Mouse (Mus musculus) embryonic stem cell, embryonic (primary cell): ENCODE results near the gene Cttnbp2nl.

Source experiments
- CTCF ChIA-PET, 4 experiments: fragments of 300-600 bp in 2 of 4; fragments of 350-600 bp in 2 of 4; sonication (Branson Sonifier 250); formaldehyde crosslinking; loops; one replicate each; lab custom pipeline; 2022; ENCODE audit warnings: inconsistent platforms in 2 of 4; lab: Charles Lee
- POLR2A ChIA-PET, 4 experiments: fragments of 300-600 bp in 2 of 4; fragments of 350-600 bp in 2 of 4; sonication (Branson Sonifier 250); formaldehyde crosslinking; loops; one replicate each; lab custom pipeline; 2022; ENCODE audit warnings: antibody characterized with exemption in 4 of 4, inconsistent platforms in 1 of 4; lab: Charles Lee

Cttnbp2nl gene

DNA sequence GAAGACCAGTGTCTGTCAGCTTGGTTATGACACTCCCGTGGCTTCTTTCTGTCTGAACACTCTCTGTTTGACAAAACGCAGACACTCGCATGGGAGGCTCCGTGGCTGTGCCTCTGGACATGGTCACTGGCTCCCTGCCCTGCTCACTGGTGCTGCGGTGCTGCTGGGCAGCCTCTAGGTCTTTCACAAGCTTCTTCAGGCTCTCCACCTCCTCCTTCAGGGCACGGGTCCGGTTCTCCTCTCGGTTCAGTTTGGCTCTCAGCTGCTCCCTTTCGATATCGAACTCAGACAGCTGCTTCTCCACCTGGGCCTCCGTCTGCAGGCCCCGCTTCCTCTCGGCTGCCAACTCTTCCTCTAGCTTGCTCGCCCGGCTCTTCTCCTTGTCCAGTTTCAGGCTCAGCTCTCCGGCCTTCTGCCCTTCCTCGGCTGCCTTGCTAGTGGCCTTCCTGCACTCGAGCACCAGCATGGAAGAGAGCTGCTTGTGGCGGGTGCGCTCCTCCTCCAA is 47.3 kb downstream of the Cttnbp2nl start:
- POLR2A ChIA-PET, result interaction anchor here in 2 of 4 experiments (0.6 to 1.7 kb wide), 6 partner anchors 9 to 1188 kb away, joined by 3 to 4 read pairs (median 3); partner anchors contain the start of gene Magi3 (in 1 of the 2)
- CTCF ChIA-PET, result interaction anchor here (0.6 to 2.9 kb wide), 12 partner anchors 12 to 291 kb away, joined by 3 to 8 read pairs (median 4); no protein-coding TSS in a partner anchor

DNA sequence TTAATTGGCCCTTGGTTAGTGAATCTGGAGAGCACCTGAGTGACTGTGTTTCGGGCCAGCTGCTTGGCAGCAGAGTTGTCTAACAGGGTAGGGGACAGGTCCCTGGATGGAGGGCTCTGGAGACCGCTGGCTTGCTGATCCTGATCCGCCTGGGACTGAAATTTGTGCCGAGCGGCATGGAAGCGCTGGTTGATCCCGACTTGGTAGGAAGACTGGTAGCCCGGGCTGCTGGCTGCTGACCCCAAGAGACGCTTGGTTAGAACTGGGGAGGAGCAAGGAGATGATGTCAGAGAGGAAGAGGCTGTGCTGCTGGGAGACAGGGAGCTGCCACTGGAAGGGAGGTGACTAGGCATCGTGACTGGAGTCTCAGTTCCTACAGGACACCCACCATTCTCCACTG is 47.9 kb downstream of the Cttnbp2nl start:
- CTCF ChIA-PET, result interaction anchor here in 3 of 4 experiments (0.6 to 2.9 kb wide), 10 partner anchors 12 to 246 kb away, joined by 3 to 11 read pairs (median 4); no protein-coding TSS in a partner anchor

DNA sequence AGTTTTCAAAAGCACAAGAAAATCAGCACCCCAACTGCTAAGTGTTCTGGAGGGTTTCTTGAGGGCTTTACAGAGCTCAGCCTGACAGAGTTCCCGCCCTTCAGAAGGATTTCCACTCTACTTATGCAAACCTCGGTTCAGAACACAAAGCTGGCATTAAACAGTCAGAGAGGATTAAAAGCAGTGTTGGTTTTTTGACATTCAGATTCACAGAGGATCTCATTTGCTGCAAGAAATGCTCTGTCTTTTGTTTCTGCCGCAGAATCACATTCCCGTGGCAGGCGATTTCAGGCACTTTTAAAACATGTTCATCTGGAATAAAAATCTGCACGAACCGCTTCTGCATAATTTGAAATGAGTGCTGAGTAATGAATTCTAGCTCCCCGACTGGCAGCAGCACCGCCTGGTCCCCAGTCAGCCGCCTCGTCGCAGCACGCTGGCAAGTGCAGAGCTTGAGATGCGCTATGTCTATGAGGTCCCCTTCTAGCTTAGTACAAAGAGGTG is 48.9 kb downstream of the Cttnbp2nl start:
- POLR2A ChIA-PET, result interaction anchor here in 1 of 4 experiments (0.9 to 1.7 kb wide), 3 partner anchors 10 to 55 kb away, joined by 3 to 4 read pairs (median 3); no protein-coding TSS in a partner anchor
- CTCF ChIA-PET, result interaction anchor here in 2 of 4 experiments (1.7 to 2.9 kb wide), 3 partner anchors 11 to 55 kb away, joined by 8 to 11 read pairs (median 8); no protein-coding TSS in a partner anchor

More for the DNA sequence above, 47.9 kb downstream of the Cttnbp2nl start:
- POLR2A ChIA-PET, result interaction anchor here in 2 of 4 experiments (0.6 to 1.7 kb wide), 6 partner anchors 9 to 1188 kb away, joined by 3 to 4 read pairs (median 3); partner anchors contain the start of gene Magi3 (in 1 of the 2)

DNA sequence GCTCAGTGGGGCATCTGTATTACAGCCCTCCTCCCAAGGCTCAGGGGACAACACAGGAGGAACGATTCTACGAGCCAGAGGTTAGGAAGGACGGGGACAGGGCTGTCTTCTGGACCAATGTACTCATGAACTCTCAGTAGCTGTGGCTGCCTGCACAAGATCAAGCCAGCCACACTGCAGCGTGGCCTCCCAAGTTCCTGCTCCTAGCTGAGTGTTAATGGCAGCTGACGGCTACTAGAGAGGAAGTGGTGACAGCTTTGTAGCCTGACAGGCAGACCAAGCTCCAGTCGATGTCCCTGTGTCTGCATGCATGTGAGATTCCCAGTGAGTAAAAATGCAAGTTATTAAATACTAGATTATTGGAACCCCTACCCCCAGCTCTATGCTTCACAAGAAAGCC is 51.6 kb downstream of the Cttnbp2nl start:
- ChIA-PET CTCF (interaction anchor here in 3 of 4 experiments (0.6 to 1.1 kb wide), 4 partner anchors 8 to 300 kb away, joined by 3 to 6 read pairs (median 4); no protein-coding TSS in a partner anchor), POLR2A (interaction anchor here in 3 of 4 experiments (0.6 to 1.3 kb wide), 6 partner anchors 18 to 58 kb away, joined by 3 to 12 read pairs (median 4); partner anchors contain the start of gene Cttnbp2nl (in 2 of the 3))

DNA sequence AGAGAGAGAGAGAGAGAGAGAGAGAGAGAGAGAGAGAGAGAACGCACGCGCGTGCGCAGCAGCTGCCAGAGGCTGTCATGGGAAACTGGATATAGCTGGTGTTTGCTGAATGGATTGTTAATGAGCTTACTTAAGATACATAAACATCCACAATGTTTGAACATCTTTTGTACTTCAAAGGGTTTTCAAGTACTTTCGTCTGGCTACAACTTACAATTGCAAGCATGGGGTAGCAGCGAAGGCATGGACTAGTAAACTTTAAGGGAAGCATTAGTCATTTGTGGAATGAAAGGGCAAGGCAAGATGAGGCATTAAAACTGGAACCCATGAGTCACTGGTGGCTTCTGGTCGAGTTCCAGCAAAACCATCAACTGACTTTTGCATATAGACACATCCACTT is 52.4 kb downstream of the Cttnbp2nl start:
- POLR2A ChIA-PET, result interaction anchor here in 2 of 4 experiments (0.9 to 1.3 kb wide), 4 partner anchors 19 to 58 kb away, joined by 3 to 4 read pairs (median 4); partner anchors contain the start of gene Cttnbp2nl (in 2 of the 2)
- CTCF ChIA-PET, result interaction anchor here in 2 of 4 experiments (0.6 to 0.9 kb wide), 3 partner anchors 16 to 274 kb away, joined by 3 to 4 read pairs (median 3); partner anchors contain the start of gene Mov10 (in 1 of the 2)

DNA sequence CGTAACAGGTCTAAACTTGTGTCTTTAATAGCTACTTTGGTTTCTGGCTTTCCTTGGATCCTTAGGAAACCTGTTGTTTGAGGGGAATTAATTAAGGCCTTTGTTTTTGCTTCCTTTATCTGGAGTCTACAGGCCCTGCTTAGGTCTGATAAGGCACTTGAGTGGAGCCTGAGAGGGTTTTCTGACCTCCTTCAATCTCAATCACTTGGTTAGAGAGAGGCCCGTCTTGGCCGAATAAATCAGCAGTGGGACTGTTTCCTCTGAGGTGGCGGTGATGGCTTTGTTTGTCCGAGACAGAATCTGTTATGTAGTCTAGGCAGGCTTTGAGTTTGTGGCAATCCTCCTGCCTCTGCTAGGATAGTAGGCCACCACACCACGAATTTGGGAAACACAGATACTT is 55.4 kb downstream of the Cttnbp2nl start:
- CTCF ChIA-PET, result interaction anchor here in 1 of 4 experiments (1.3 kb wide), 1 partner anchor 60 kb away, joined by 3 read pairs; no protein-coding TSS in a partner anchor

DNA sequence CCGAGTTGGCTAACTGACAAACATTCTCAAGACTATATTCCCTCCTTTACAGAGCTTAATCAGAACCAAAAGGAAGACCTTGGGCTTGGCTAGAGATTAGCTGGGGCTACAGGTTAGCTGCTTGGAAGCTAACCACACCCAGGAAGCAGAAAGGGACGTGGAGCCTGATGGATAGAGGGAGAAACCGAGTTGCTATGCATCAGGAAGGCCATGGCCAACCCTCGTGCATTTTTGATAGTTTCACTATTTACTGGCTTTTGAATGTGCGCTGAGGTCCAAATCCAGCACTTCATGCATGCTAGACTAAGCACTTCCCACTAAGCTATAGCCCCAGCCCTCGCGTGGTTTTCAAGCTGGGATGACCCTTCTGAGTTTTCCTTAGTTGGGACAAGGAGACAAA is 57.2 kb downstream of the Cttnbp2nl start:
- ChIA-PET CTCF (interaction anchor here in 3 of 4 experiments (0.5 to 4.7 kb wide), 7 partner anchors 31 to 426 kb away, joined by 3 to 22 read pairs (median 3); no protein-coding TSS in a partner anchor), POLR2A (interaction anchor here in 2 of 4 experiments (0.7 to 1.6 kb wide), 5 partner anchors 53 to 178 kb away, joined by 3 to 5 read pairs (median 3); partner anchors contain the start of genes Cttnbp2nl (in 1 of the 2) and Mov10 (in 1 of the 2))

More for the DNA sequence above, 55.4 kb downstream of the Cttnbp2nl start:
- POLR2A ChIA-PET, result interaction anchor here in 2 of 4 experiments (1.1 to 2.5 kb wide), 3 partner anchors 8 to 61 kb away, joined by 3 to 7 read pairs (median 3); no protein-coding TSS in a partner anchor

DNA sequence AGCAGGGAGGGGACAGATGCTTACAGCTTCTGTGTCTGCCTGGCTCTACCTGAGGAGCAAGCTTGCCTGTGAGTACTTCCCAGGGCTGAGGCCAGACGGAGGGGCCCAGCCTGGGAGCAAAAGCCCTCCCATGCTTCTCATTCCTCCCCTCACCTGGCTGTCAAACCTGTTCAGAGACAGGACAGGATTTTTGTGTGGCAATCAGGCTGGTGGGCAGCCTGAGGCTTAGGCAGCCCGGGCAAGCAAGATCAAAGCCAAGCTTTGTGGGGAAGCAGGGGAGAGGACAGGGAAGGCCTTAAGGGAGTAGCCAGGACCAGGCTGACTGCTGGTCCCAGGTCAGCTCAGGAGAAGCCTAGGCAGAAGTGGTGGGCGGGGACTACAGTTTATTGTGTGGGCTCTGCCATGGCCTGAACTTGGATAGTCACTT is 58.5 kb downstream of the Cttnbp2nl start:
- POLR2A ChIA-PET, result interaction anchor here in 3 of 4 experiments (0.6 to 1.6 kb wide), 6 partner anchors 9 to 279 kb away, joined by 3 to 4 read pairs (median 3); partner anchors contain the start of gene Mov10 (in 1 of the 3)
- CTCF ChIA-PET, result interaction anchor here (1.9 to 4.7 kb wide), 5 partner anchors 63 to 65 kb away, joined by 11 to 76 read pairs (median 22); no protein-coding TSS in a partner anchor

DNA sequence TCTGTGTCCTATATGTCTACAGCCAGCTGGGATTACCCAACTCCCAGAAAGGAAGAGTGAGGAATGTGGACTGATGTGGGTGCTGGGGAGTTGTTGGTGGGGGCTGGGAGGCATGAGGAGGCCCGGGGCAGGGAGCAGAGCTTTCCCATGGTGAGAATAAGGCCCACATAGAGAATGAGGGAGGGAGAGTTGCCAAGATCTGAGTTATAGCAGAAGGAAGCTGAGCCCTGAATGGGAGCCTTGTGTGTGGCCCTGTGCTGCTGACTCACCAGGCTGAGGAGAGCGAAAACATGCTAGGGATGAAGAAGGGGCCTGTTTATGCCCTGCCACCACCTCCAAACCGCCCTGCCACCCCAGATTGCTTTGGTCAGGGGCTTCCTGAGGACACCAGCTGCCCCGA is 59.1 kb downstream of the Cttnbp2nl start:
- ChIA-PET CTCF (interaction anchor here (0.6 to 4.7 kb wide), 18 partner anchors 8 to 279 kb away, joined by 3 to 76 read pairs (median 4); partner anchors contain the start of gene Cttnbp2nl (in 1 of the 4)), POLR2A (interaction anchor here in 3 of 4 experiments (0.6 to 2.2 kb wide), 8 partner anchors 9 to 278 kb away, joined by 3 to 9 read pairs (median 4); partner anchors contain the start of gene Cttnbp2nl (in 1 of the 3))

DNA sequence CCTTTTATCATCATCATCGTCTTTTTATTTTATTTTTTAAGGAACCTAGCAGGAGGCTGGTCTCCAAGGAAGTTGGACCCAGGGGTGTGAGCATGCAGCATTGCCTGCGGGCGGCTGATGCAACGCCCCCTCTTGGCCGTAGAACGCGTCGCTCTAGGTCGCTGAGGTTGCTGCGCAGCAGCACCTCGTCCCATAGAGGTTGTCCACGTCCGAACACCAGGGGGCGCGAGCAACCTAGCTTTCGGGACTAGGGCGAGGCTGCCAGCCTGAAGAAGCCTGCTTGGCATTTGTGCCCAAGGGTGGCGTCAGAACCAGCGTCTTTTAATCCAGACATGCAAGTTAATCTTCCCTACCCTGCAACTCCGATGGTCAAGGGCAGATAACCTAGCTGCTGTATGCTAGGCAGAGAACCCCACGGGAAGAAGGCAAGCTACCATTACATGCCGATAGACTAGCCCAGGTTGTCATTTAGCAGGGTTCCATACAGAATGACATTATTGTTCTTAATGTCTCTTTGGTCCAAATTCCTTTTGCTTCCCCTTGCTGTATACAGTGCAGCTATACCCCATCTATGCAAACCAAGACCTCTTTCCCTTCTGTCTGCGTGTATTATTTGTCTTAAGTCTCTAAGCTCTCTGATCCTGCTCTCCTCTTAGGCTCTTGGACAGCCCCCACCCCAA is 60.1 kb downstream of the Cttnbp2nl start:
- ChIA-PET POLR2A (interaction anchor here in 2 of 4 experiments (1.0 to 2.2 kb wide), 5 partner anchors 12 to 66 kb away, joined by 3 to 9 read pairs (median 3); partner anchors contain the start of gene Cttnbp2nl (in 1 of the 2)), CTCF (interaction anchor here (0.5 to 4.7 kb wide), 51 partner anchors 8 to 278 kb away, joined by 3 to 76 read pairs (median 4); partner anchors contain the start of gene Cttnbp2nl (in 2 of the 4))

DNA sequence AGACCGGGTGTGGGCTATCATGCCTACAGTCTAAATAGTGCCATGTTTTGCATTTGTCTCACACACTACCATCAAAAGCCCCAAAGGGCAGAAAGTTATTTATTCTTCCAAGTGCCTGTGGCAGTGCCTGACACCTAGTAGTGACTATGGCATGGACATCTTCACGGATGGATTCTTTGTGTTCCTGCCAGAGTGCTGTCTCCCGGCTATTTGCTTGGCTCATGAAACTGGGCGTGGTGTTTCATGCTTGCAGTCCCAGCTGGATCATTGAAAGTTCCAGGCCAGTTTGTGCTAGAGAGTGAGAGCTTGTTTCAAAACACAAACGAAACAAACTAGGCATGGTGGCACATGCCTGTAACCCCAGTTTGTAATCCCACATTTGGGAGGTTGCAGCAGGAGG is 61.2 kb downstream of the Cttnbp2nl start:
- CTCF ChIA-PET, result interaction anchor here (0.6 to 4.7 kb wide), 12 partner anchors 11 to 277 kb away, joined by 3 to 76 read pairs (median 8); partner anchors contain the start of gene Cttnbp2nl (in 1 of the 4)

DNA sequence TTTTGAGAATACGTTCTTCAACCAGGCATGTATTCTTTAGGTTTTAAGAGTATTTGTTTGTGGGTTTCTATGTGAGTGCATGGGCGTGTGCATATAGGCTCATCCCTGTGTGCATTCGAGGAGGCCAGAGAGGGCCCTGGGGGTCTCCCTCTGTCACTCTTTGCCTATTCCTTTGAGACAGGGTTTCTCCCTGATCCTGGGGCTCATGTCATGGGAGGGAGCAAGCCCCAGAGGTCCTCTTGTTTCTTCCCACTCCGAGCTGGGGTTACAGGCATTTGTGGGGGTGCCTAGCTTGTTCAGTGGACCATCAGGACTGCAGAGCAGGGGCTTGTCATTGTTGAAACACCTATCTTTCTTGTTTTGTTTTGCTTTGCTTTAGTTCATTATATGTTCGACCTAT is 65.1 kb downstream of the Cttnbp2nl start:
- POLR2A ChIA-PET, result no interaction called here
- CTCF ChIA-PET, result interaction anchor here in 1 of 4 experiments (1.3 kb wide), 1 partner anchor 71 kb away, joined by 4 read pairs; no protein-coding TSS in a partner anchor

More for the DNA sequence above, 61.2 kb downstream of the Cttnbp2nl start:
- POLR2A ChIA-PET, result interaction anchor here in 1 of 4 experiments (2.2 kb wide), 1 partner anchor 67 kb away, joined by 9 read pairs; no protein-coding TSS in a partner anchor

DNA sequence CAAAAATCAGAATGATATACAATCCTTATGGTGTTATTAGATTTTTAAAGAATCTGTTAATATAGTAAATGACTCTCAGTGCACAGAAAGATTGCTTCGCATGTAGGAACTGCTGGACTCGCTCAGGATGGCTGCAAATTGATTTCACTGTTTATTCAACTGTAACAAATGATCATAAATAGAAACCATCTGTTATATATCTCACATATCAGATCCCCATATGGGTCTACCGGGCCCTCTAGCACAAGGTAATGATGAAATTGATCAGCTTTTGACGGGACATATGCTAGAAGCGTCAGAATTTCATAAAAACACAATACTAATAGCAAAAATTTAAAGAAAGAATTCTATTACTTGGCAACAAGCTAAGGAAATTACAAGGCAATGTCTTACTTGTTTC is 73.2 kb downstream of the Cttnbp2nl start:
- CTCF ChIA-PET, result interaction anchor here in 2 of 4 experiments (0.6 to 0.9 kb wide), 2 partner anchors 11 to 12 kb away, joined by 3 read pairs; no protein-coding TSS in a partner anchor

DNA sequence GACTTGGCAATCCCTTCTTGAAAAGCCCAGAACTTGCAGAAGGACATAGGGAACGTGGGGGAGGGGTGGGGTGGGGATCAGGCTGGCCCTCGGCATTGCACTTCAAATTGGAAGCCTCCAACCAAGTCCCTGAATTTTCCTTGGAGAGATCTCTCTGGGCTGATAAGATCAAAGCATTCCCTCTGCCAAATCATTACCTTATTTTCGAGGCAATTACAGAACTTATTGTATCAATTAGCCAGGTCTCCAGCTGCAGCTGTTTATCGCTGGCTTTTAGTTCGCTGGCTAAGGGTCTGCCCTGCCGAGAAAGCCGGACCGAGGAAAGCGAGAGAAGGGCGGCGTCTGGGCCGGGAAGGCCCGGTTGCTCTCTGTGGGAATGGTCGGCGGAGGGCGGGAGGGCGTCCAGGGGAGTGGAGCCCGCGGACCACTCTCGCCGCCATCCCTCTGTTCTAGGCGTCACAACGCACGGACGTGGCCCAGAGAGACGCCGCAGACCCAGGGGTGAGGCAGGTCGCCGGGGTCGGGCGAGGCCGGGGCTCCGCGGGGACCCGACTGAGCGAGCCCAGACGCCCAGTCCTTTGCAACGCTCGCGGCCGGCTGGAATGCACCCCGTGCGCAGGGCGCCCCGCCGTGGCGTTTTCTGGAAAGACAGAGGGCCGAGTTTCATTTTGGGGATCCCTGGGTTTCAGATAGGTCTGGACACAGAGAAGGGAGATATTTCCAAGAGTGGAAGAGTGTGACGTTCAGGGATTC is 85.2 kb downstream of the Cttnbp2nl start:
- CTCF ChIA-PET, result interaction anchor here in 3 of 4 experiments (0.6 to 2.5 kb wide), 3 partner anchors 196 to 254 kb away, joined by 3 to 9 read pairs (median 4); no protein-coding TSS in a partner anchor

More for the DNA sequence above, 73.2 kb downstream of the Cttnbp2nl start:
- POLR2A ChIA-PET, result interaction anchor here in 1 of 4 experiments (0.6 kb wide), 1 partner anchor 17 kb away, joined by 4 read pairs; no protein-coding TSS in a partner anchor

DNA sequence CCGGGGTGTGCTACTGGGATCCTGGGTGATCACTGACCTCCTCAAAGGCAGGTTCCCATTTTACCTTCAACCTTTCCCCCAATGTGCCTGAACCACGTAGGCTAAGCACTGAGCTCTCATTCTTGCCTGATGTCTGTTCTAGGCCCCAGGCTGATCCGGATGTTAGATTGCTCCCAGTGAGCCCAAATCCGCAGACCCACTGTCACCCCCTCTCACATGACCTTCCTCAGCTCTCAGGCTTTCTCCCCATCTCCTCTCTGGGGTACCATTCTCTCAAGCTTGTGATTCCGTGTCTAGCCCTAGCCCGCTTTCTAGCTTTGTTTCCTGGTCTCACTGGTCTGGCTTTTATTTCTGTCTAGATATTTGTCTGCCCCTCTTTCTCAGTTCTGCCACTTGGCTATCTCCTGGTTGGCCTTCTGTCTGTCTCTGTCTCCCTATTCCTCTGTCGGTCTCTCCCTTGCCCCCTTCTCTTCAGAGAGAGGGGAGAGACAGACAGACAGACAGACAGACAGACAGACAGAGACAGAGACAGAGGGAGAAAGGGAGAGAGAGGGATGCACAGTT is 86.9 kb downstream of the Cttnbp2nl start:
- ChIA-PET POLR2A (interaction anchor here in 2 of 4 experiments (0.6 to 1.5 kb wide), 2 partner anchors 17 to 146 kb away, joined by 3 to 4 read pairs; no protein-coding TSS in a partner anchor), CTCF (interaction anchor here (1.0 to 2.5 kb wide), 6 partner anchors 93 to 252 kb away, joined by 3 to 9 read pairs (median 4); partner anchors contain the start of gene Rhoc (in 1 of the 4))

More for the DNA sequence above, 85.2 kb downstream of the Cttnbp2nl start:
- POLR2A ChIA-PET, result interaction anchor here in 3 of 4 experiments (0.6 to 0.7 kb wide), 4 partner anchors 9 to 176 kb away, joined by 3 to 6 read pairs (median 4); no protein-coding TSS in a partner anchor
